Mouse (Mus musculus) thymus, adult 2 months (tissue): ENCODE data around the gene Cd96.

Experiments
- CTCF ChIP-seq: fragments of 200-500 bp; IDR thresholded peaks from 2 replicates; pipeline ENCODE4 v1.5.1; 2012; ENCODE audit warnings: mild to moderate bottlenecking, control low read depth, low read length, moderate library complexity, borderline replicate concordance; ENCODE audit not compliant: control insufficient read depth, poor library complexity, insufficient read depth; ENCODE audit errors: extremely low read depth
- POLR2A ChIP-seq: fragments of 200-500 bp; IDR thresholded peaks from 2 replicates; pipeline ENCODE4 v1.6.1; 2012; ENCODE audit warnings: mild to moderate bottlenecking, low read length, control low read depth, moderate library complexity; ENCODE audit not compliant: control insufficient read depth, poor library complexity, insufficient read depth; ENCODE audit errors: extremely low read depth

DNA sequence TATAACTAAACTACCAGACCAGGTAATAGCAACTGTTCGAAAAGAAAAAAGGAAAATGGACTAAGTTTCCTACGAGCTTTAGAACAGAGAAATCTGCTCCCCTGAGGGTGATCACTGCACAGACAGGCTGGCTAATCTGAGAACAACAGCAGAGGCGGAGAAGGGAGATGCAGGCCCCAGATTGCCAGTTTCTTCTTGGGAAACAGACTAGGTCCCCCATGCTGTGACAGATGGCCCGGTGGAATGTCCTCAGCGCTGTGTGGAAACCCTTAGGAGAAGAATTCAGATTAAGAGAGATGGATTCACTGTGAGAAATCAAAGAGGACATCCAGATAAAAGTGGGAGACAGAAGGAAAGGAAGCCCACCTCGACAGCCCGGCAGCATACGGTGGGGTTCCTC is 10.5 kb downstream of the Cd96 start:
- TF ChIP-seq CTCF (no peak), POLR2A (no peak)
